Mouse (Mus musculus) small intestine, adult 2 months (tissue): Measurements from ENCODE around the gene Suclg2.

Experiments
- CTCF ChIP-seq: fragments of 200-500 bp; IDR thresholded peaks from 2 replicates; pipeline ENCODE4 v1.5.1; 2012; ENCODE audit warnings: low read depth, mild to moderate bottlenecking, control low read depth, inconsistent platforms, low read length, moderate library complexity, mixed read lengths; ENCODE audit not compliant: insufficient replicate concordance, insufficient read length; ENCODE audit errors: extremely low read depth
- POLR2A ChIP-seq: fragments of 200-500 bp; IDR thresholded peaks from 2 replicates; pipeline ENCODE4 v1.6.1; 2012; ENCODE audit warnings: low read depth, mild to moderate bottlenecking, control low read depth, inconsistent platforms, low read length, moderate library complexity

DNA sequence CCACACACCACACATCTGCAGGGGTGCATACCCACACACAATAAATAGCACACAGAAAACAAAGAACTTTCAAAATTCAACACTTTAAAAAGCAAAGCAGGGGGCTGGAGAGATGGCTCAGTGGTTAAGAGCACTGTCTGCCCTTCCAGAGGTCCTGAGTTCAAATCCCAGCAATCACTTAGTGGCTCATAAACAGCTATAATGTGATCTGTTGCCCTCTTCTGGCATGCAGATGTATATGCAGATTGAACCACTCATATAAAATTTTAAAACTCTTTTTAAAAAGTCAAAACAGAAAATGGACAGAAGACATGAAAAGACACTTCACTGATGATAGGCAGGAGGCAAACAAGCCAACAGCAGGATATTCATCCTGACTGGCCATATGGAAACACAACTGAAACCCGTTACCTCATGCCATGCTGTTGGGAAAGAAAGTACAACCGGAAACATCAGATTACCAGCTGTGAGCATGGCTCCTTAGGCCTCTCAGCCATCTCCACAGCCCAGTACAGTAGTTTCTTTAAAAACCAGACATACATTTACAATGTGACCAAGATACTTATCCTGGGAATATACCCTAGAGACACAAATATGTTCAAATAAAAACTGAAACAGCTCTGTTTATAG lies 17.5 kb downstream of the Suclg2 start:
- no peak for TF ChIP-seq CTCF
- TF ChIP-seq POLR2A, result no peak
